ENCODE assay signal across 8 mouse cellular contexts in the genomic region with DNA sequence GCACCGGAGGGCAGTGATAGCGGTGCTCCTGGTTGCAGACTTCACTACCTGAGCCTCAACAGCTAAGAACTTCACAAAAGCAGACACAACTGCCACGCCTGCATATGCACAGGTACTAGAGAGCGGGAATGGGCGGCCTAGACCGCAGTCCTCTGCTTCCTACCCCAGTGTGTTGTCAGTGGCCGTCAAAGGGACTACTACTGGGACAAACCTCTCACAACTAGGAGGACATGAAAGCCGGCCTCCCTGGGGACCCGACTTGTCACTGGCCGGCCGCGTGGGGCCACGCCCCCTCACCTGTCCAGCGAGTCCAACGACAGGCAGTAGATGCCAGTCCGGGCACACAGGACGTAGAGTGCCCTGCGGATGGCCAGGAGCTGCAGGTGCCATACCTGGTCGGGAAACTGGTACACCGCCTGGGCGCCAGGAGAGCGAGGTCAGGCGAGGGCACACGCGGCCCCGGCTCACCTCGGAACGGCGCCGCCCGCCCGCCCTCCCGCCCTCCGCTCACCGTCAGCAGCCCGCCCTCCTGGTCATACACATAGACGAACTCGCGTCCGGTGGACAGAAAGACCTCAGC. TPM values are rescaled to one million over a fixed set of nuclear protein-coding genes. Genes with fewer than 3 reads are reported as not detected.
A peak's percentile ranks its signal among the peaks of the same experiment; 100 is the strongest.
DNase-seq lines count a peak whose midpoint lies in the region; ATAC-seq and TF ChIP-seq lines count a peak whose summit lies in the region.

No protein-coding gene starts in this region.

- peak overlapping the region; percentile 83 for H3K9ac ChIP-seq in kidney, embryonic 16.5 days (replicated peaks; ENCODE audit: low read length)

- 3% methylated on average over 39 of the region's 40 CpGs for WGBS in kidney, embryonic 16.5 days
- WGBS in small intestine, adult 2 months, result 2% methylated on average over 40 of the region's 40 CpGs

- peaks cover 21% of the 10 kb centered on the region for H3K4me1 ChIP-seq in kidney, embryonic 16.5 days (ENCODE audit: insufficient read depth, low read length)
- H3K4me1 ChIP-seq in small intestine, adult 2 months (ENCODE audit: control insufficient read depth, insufficient read depth, insufficient read length, low read length), result peaks cover 8% of the 10 kb centered on the region

- peak overlapping the region; percentile 38; the same call in 1 of the 2 replicates for H3K27ac ChIP-seq in kidney, embryonic 16.5 days (ENCODE audit: low read length)
- no peak overlapping the region for H3K27ac ChIP-seq in small intestine, adult 2 months (ENCODE audit: insufficient read depth, low read depth, low read length)

- peaks cover 67% of the 10 kb centered on the region for H3K36me3 ChIP-seq in kidney, embryonic 16.5 days (ENCODE audit: insufficient read depth, low read length)
- peaks cover 37% of the 10 kb centered on the region for H3K36me3 ChIP-seq in small intestine, adult 2 months (ENCODE audit: control insufficient read depth, insufficient read depth, low read length)

- peak overlapping the region; percentile 91 for H3K4me2 ChIP-seq in kidney, embryonic 16.5 days (replicated peaks; ENCODE audit: low read depth, low read length)

- TF ChIP-seq CTCF in small intestine, adult 2 months (IDR thresholded peaks at IDR 0.05; ENCODE audit: extremely low read depth, insufficient read length, insufficient replicate concordance, low read depth, low read length), result no peak

- H3K4me3 ChIP-seq in kidney, embryonic 16.5 days (ENCODE audit: low read length), result peak overlapping the region; percentile 91
- H3K4me3 ChIP-seq in small intestine, adult 2 months (ENCODE audit: low read depth, low read length), result peak overlapping the region; percentile 72

- ATAC-seq in kidney, embryonic 16.5 days (ENCODE audit: low FRiP score, low TSS enrichment), result peak; percentile 54

- no peaks in the 10 kb centered on the region for H3K27me3 ChIP-seq in kidney, embryonic 16.5 days (ENCODE audit: insufficient read depth, low read length)
- H3K27me3 ChIP-seq in small intestine, adult 2 months (ENCODE audit: control insufficient read depth, insufficient read depth, low read length), result no peaks in the 10 kb centered on the region

- H3K9me3 ChIP-seq in kidney, embryonic 16.5 days (ENCODE audit: low read length), result no peaks in the 10 kb centered on the region

- DNase-seq in layer of hippocampus, adult 9-11 months, result peak; percentile 52
- no peak for DNase-seq in layer of hippocampus, postnatal 36 days
- peak; percentile 50 for DNase-seq in cerebellum, adult 9-10 months
- DNase-seq in gastrocnemius, postnatal 25 days, result peak; percentile 70
- peak; percentile 63 for DNase-seq in lung, postnatal 25 days (ENCODE audit: low spot score)
- DNase-seq in thymus, postnatal 4 days, result no peak

- no peak for TF ChIP-seq POLR2A in small intestine, adult 2 months (IDR thresholded peaks at IDR 0.05; ENCODE audit: low read depth, low read length)

RNA-seq across cellular contexts. Expression of a gene that starts 0.4 kb away (rescaled TPM):
- 10 to 100 TPM; 17.3 to 21.6 TPM for total RNA-seq in layer of hippocampus, postnatal 36 days (2021)
- total RNA-seq in gastrocnemius, postnatal 25 days (2021), result 10 to 100 TPM; 14.0 to 16.5 TPM
- 42.3 and 44.8 TPM in 2 replicates for polyA plus RNA-seq in kidney, embryonic 16.5 days (2015; fragmentation: Nextera tagmentation; extraction: Ambion mirVana)
- 32.0 and 49.2 TPM in 2 replicates for polyA plus RNA-seq in small intestine, adult 2 months (2012; rRNA removed)

RNA-seq across cellular contexts. Expression of a gene that starts 16.8 kb away (rescaled TPM):
- total RNA-seq in layer of hippocampus, postnatal 36 days (2021), result 1 to 10 TPM in 1 of 2 experiments, not detected in 1; 1.0 TPM
- under 1 TPM; 0.29 to 0.31 TPM for total RNA-seq in gastrocnemius, postnatal 25 days (2021)
- 0.72 and 0.82 TPM in 2 replicates for polyA plus RNA-seq in kidney, embryonic 16.5 days (2015; fragmentation: Nextera tagmentation; extraction: Ambion mirVana)
- not detected in 2 replicates for polyA plus RNA-seq in small intestine, adult 2 months (2012; rRNA removed)

RNA-seq across cellular contexts. Expression of a gene that starts 29.8 kb away (rescaled TPM):
- 1,000 to 10,000 TPM; 1,262 to 1,401 TPM for total RNA-seq in layer of hippocampus, postnatal 36 days (2021)
- total RNA-seq in gastrocnemius, postnatal 25 days (2021), result 100 to 1,000 TPM; 236 to 249 TPM
- 2,803 and 2,860 TPM in 2 replicates for polyA plus RNA-seq in kidney, embryonic 16.5 days (2015; fragmentation: Nextera tagmentation; extraction: Ambion mirVana)
- polyA plus RNA-seq in small intestine, adult 2 months (2012; rRNA removed), result 927 and 1,318 TPM in 2 replicates

RNA-seq across cellular contexts. Expression of a gene that starts 59.4 kb away (rescaled TPM):
- total RNA-seq in layer of hippocampus, postnatal 36 days (2021), result 10 to 100 TPM; 59.9 to 64.4 TPM
- total RNA-seq in gastrocnemius, postnatal 25 days (2021), result 10 to 100 TPM; 67.9 to 72.7 TPM
- polyA plus RNA-seq in kidney, embryonic 16.5 days (2015; fragmentation: Nextera tagmentation; extraction: Ambion mirVana), result 34.1 and 34.4 TPM in 2 replicates
- polyA plus RNA-seq in small intestine, adult 2 months (2012; rRNA removed), result 29.0 and 54.8 TPM in 2 replicates

Comparison
In these comparisons a context has a peak if more than half of its experiments do, and no peak if none do; other contexts are left out.
1. DNase-seq: peak in layer of hippocampus, adult 9-11 months (single experiment), cerebellum, adult 9-10 months (single experiment), gastrocnemius, postnatal 25 days (single experiment) and lung, postnatal 25 days (single experiment); none in layer of hippocampus, postnatal 36 days (0 of 2) and thymus, postnatal 4 days (single experiment).
2. RNA of a gene that starts 29.8 kb away (total RNA-seq): 1,262 to 1,401 TPM in layer of hippocampus, postnatal 36 days; 236 to 249 TPM in gastrocnemius, postnatal 25 days; every median in the first group is over 4 times any median in the second.